Mouse (Mus musculus): ENCODE results near the gene Wbp2nl.

DNA sequence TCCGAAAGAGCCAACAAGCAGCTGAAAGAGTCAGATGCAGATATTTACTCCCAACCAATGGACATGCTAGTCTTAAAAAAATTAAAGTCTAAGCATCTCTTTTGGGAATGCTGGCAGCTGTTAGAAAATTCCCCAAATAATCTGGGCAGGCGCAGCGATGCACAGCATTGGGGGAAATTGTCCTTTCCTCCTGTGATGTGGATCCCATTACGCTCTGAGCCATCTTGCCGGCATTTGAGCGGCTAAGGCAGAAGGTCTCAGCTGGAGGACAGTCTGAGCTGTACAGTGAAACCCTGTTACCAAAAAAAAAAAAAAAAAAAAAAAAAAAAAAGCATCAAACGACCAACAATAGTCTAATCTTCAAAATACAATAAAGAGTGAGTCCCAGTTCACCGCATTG, 23.4 kb downstream of the Wbp2nl start:
- no peak for TF ChIP-seq EP300 (IDR thresholded peaks at IDR 0.05; ENCODE audit: low read depth)
- TF ChIP-seq CTCF (IDR thresholded peaks at IDR 0.05; ENCODE audit: low read depth) = no peak
